Mouse (Mus musculus): Measurements from ENCODE around the gene Dnmt3a.
A peak's percentile ranks its signal among the peaks of the same experiment; 100 is the strongest.

Dnmt3a gene

DNA sequence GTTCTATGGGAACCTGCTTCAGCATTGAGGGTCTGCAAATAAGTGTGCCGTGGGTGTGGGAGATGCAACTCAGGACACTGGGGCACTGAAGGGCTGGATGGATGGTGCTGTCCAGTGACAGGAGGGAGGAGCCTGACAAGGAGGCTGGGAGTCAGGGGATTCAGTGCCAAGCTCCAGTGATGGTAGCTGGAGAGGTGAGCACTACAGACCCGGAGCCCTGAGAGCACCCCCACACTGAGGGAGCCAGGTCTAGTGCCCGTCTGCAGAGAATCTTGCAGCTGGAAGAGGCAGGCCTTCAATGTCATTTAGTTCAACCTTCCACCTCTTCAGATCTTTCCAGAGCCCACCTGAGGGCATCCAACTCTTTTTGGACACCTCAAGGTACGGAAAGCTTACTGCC lies at the start of gene Dnmt3a:
Gene Dnmt3a, plus strand, starts transcription at position 156 of the 400 bp plus-strand sequence.
- no peak for DNase-seq (ENCODE audit: low read depth, low spot score)

DNA sequence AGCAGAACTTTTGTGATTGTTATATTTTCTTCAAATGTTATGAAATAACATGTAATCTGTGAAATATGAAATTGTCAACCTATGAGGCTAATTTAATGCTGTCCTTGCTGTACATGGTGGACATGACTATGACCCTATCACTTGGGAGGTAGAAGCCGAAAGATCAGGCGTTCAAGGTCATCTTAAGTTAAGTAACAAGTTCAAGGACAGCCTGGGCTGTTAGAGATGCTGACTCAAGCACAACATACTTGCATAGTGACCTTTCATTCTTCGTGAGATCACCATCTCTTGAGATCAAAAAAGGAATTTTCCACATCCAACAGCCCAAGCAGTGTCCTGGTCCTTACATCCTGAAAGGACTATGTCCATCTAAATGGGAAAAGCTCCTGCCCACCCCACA lies 49.6 kb upstream of the Dnmt3a start:
- no peak for DNase-seq (ENCODE audit: low read depth, low spot score)

DNA sequence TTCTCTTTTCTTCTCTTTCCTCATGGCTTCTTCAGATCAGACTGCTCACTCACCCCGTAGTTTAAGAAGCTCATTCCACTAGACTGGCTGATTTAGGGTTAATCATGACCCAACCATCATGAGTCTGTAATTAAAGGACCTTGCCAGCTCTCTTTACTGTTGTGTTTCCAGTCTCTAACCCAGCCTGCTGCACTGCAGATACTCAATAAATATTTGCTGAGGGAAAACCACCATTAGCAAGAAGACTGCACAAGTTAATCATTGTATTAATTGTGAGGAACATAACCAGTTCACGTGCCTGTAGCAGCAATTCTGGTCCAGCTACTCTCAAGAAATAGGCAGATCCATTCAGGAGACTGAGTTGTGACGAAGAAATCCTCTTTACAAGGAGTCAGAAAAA lies 47.7 kb upstream of the Dnmt3a start:
- no peak for DNase-seq (ENCODE audit: low read depth, low spot score)

DNA sequence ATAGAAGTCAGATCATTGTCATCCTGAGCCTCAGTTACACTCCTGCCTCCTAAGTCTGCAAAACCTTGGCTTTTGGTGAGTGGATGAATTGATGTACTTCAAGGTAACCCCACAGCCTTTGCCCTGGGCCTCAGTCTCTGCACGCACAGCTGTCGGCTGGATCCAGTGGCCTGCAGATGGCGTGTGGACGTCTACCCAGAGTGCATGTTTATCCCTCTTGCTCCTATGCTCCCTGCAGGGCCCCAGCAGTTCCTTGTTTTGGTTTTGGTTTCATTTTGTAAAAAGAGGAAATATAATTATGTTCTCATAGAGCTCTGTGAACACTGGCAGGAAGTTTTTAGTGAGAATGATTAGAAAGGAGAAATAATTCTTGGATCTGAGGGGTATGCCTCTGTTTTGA lies 46.4 kb upstream of the Dnmt3a start:
- no peak for DNase-seq (ENCODE audit: low read depth, low spot score)

DNA sequence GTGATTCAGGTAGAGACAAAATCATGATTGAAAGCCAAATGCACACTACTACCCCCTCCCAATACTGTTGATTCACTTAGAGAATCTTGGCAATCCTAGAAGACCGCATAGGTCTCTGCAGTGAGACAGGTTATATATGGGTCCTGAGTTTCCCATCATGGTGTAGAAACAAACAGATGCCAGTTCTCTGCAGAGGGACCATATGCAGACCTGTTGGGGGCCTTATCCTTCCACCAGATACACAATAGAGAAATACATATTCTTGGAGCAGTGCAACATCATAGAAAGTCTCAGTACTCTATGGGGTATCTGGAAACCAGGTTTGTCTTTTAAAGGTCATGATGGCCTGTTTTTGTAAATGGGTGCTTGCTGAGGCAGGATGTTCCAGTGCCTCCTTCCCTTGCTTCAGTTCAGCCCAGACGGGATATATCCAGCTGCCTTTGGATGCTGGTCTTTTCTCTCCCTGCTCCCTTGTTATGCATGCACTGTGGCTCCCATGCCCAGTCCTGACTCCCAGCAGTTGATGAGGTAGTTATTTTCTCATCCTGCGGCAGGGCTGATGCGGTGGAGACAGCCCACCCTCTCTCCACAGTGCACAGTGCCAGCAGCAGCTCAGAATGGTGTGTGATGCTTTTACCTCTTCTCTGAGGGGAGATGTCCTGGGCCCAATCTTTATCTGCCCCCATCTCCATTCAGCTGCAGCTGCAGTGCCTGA lies 44.8 kb upstream of the Dnmt3a start:
- no peak for DNase-seq (ENCODE audit: low read depth, low spot score)

DNA sequence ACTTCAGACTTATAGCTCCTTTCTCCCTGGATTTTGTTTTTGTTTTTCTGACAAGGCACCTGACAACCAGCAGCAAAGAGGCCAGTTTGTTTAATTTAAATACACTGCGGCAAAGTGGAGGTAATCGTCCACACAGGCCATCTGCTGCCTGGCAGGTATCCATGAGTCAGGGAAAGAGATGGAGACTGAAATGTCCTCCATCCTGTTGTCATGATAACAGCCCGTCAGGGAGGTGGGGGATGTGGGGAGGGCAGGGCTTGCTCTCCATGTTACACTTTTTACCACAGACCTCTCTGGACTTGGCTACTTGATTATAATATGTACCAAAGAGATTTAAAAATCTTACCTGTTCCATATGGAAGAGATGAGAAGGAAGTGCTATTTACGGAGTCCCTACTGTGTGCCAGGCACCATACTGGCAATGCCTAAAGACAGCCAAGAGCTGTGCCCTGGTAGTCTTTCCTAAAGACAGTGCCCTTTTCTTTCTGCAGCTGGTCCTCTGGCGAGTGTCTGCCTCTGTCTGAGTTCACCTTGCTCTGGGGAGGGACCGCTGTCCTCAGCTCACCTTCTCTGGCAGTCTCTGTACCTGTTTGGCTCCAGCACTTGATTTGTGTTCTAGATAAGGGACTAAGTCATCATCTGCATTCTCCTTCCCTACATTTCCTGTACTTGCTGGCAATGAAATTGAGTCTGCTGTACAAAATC lies 44.1 kb upstream of the Dnmt3a start:
- no peak for DNase-seq (ENCODE audit: low read depth, low spot score)

DNA sequence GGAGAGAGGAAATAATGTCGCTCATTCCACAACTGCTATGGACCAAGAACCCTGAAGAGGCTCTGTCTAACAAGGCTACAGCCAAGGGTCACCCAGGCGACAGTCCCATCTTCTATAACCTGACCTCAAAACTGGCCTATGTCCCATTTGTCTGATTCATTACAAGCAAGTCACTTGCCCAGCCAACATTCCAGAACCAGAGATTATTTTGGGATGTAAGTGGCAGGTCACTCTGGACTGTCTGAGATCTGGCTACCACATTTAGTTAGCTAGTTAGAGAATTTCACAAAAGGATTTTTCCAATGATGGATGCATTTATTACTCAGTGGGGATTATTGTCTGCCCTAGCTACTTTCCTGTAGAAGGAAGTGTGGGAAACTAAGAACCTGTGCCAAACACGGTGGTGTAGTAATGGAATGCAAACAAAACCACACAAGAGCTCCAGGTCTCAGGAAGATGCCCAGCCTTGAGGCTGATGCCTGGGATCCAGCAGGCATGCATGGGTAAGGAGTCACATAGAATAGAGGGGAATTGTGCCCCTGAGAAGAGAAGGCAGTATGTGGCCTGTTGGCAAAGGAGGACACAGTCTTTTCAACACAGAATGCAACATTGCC lies 41.5 kb upstream of the Dnmt3a start:
- DNase-seq (ENCODE audit: low read depth, low spot score) = no peak

DNA sequence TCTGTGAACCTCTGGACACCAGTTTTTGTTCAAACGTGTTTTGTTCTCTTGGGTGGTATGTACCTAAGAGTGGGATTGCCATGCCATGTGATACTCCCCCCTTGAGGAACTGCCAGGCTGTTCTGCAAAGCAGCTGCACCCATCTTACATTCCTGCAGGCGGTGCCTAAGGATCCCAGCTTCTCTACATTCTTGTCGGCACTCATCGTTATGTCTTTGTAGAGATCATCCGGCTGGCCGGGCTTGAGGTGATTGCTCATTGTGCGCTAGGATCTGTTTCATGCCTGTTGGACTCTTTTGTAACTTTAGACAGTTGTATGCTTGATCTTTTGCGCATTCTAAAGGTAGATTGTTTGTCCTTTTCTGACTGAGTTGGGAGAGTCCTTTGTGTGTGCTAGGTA lies 38.4 kb upstream of the Dnmt3a start:
- no peak for DNase-seq (ENCODE audit: low read depth, low spot score)

DNA sequence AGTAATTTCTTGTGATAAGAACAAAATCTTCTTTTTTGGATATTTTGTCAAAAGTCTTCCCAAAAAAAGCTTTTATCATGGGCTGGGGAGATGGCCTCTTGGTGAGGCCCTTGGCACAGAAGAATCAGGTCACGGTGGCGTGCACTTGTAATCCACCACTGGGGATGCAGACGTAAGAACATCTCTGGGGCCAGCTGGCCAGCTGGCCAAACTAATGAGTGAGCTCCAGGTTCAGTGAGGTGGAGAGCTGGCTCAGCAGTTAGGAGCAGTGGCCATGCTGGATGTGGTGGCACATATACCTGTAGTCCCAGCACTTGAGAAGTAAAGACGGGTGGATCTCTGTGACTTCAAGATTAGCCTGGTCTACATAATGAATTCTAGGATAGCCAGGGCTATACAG lies 37.4 kb upstream of the Dnmt3a start:
- DNase-seq (ENCODE audit: low read depth, low spot score) = no peak

DNA sequence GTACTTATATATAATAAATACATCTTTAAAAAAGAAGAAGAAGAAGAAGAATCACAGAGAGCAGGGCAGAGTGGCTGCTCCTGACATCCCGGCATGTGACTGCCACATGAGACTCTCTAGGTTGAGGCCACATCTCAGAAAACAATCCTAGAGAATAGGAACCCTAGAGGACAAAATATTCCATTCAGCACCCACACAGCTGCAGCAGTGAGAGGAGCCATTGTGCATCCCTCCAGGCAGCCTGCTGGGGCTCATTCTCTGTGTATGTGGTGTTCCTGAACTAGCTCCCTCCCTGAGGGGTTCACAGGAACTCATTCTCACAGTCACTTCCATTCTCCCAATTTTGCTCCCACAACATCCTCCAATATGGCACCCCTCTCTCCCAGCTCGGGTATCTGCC lies 35.3 kb upstream of the Dnmt3a start:
- no peak for DNase-seq (ENCODE audit: low read depth, low spot score)

DNA sequence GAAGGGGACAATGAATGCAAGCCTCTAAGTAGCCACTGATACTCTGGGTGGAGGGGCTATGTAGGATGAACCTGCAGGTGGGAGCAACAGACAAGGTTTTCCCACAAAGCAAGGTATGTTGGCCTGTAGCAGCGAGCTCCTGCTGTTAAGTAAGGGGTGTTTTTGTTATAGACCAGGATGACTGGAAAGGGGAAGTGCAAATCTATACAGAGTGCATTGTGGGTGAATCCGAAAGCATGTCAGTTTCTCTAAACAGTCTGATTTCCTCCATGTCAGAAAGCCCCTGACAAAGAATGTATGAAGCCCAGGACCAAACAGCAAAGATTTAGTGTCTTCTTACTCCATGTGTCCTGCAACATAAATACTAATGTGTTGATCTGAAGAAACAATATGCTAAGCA lies 34.7 kb upstream of the Dnmt3a start:
- DNase-seq (ENCODE audit: low read depth, low spot score) = no peak

DNA sequence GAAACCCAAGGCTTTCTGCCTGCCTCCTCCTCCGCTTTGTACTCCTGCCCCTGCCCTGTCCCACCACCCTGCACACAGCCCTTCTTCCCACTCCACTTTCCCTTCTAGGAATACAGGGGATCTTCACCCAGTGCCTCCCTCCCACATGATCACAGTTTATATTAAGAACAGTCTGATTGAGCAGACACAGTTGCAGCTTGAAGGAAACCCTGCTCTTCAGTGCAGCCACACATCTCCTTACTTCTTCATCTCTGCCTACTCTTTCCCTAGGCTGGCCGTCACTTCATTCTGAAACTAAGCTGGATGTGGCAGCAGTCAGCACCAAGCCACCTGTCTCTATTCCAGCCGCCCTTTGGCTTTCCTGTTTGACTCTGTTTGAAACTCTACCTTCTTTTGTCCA lies 32.2 kb upstream of the Dnmt3a start:
- no peak for DNase-seq (ENCODE audit: low read depth, low spot score)

DNA sequence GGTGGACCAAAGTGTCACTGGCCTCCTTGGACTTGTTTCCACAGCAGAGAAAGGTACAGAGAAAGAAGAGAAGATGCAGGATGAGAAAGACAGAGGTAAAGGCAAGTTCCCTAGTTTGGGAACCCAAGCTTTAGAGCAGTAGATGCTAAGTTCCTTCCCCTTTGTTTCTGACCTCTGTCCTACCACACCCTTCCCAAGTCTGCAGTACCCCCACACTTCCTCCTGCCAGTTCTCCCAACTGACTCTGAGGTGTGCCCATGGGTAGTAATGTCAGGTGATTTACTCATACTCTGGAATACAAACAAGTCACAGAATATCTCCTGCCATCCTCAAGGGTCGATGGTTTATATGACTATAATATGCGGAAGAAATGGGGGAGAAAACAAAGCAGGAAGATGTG lies 29.8 kb upstream of the Dnmt3a start:
- DNase-seq (ENCODE audit: low read depth, low spot score) = no peak

DNA sequence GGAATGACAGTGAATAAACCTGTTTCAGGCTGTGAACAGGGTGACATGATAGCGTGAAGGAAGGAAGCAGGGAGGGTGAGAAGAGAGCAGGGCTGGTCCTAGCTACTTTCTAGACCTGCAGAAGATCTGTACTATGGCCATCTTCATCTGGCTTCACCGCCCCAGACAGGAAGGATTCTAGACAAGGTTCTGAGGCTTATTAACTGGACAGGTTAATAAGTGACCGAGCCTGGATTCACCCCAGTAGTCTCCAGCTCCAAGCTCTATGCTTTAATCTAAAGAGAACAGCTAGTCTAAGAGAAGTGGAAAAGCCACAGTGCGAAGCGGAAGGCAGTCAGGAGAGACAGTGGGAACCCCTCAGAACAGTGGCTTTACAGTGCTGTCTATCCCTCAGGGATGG lies 28.1 kb upstream of the Dnmt3a start:
- DNase-seq (ENCODE audit: low read depth, low spot score) = no peak

DNA sequence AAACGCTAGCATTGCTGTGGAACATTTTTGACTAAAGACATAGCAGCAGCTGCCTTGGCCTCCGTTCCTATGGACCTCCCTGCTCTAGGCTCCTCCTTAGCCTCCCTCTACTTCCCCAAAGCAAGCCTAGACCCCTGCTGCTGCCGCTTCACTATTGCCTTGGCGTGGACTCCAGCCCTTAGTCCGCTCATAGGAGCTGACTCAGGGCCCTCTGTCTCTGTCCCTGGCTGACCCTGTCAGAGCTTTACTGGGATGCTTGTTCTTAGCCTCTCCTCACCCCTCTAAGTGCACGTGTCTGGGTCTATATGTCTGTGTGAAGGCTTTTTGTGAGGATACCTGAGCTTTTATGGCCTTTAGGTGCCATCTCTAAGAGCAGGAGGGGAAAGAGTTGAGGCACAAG lies 27.5 kb upstream of the Dnmt3a start:
- no peak for DNase-seq (ENCODE audit: low read depth, low spot score)

DNA sequence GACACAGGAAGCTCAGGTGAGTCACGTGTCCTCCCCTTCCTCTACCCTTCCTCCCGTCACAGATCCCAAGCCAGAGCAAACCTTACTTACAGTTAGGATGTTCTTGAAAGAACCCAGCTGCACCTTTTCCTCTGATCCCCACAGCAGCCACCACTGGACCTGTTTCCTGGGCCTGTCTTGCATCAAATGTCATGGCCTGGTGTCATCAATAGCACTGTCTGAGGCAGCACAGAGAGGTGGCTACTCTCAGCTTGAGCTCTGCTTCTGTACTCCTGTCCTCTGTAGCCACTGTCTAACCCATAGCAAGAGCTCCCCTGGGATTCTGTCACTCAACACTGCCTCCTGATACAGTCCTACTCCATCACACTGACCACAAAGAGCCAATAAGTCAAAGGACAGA lies 26.2 kb upstream of the Dnmt3a start:
- DNase-seq (ENCODE audit: low read depth, low spot score) = no peak

DNA sequence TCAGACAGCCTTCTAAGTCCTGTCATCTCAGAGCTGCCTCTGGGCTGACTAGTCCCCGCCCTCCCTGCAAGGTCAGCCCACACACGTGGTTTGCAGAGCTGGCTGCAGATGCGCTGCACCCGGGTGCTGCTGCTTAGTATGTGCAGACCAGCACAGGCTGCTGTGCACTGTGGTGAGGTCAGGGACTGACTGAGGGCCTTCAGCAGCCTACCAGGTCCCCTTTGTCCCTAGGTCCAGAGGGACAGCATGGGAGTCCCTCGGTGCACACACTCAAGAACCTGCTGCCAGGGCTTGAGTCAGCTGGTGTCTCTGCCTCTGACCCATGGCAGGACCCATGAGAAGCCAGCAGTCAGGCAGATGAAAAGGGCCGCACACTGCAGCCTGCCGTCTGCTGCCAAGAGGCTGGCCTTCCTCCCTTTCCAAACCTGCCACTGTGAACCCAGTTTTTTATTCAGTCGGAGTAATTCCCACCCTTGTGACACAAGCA lies 25.4 kb upstream of the Dnmt3a start:
- DNase-seq (ENCODE audit: low read depth, low spot score) = peak; percentile 74

DNA sequence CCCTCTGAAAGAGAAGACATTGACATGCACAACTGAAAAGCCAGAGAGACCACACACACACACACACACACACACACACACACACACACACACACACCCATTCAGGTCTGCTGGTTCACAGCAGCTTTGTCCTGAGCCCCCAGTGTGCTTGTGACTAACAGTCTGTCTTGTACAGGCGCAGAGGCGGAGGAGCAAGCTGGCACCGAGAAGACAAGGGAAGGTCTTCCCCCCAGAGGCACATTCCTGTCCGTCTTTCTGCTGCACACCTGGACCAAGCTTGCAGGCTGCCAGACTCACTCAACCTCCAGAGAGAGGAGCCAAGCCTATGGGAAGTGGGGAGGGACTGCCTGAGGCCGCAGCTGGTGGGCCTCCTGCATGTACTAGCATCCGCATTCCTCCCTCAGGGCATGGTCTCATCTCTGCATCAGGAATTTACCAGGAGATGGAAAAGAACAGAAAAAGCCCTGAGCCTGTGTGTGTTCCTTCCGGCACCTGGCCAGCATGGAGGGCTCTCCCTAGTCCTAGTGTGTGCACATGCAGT lies 24.8 kb upstream of the Dnmt3a start:
- peak; percentile 77 for DNase-seq (ENCODE audit: low read depth, low spot score)

DNA sequence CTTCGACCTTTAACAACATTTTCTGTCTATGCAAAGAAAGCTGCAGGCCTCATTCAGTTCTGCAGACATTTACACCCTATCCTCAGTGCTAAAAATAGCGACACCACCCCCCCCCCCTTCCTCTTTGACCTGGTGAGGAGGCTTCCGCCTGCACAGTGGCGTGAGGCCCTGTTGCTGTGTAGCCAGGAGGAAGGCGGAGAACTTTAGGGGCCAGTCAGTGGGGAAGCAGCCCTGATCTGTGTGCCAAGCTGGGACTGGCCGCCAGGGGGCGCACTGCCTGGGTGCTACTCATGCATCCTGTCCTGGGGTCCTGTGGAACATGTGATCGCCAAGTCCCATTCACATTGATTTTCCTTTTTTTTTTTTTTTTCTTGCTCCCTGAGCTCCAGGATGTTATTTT lies 24.3 kb upstream of the Dnmt3a start:
- DNase-seq (ENCODE audit: low read depth, low spot score) = peak; percentile 87

DNA sequence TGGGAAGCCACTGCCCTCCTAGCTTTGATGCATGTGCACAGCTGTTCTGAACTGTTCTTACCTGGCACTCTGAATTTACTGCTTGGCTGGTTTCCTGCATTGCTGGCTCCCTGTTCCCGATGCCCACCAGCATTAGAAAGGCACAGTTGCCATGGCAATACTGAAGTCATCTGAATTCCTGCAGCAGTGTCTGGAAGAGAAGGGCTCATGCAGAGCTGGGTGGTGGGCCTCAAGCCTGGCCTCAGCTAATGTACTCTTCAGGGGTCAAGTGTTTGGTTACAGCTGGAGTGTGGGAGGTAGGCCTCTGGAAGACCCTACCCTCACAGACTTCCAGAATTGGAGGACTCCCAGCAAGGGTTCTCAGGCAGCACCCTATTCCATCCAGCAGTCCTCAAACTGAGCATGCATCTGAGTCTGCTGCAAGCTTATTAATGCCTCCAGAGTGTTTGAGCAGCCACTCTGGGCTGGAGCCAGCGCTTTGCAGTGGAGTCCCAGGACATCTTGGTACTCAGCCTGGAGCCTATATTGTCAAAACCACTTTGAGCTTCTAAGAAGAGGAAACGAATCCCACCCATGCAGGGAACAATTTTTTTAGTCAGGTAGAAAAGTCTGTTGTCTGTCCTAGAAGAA lies 22.5 kb upstream of the Dnmt3a start:
- no peak for DNase-seq (ENCODE audit: low read depth, low spot score)

DNA sequence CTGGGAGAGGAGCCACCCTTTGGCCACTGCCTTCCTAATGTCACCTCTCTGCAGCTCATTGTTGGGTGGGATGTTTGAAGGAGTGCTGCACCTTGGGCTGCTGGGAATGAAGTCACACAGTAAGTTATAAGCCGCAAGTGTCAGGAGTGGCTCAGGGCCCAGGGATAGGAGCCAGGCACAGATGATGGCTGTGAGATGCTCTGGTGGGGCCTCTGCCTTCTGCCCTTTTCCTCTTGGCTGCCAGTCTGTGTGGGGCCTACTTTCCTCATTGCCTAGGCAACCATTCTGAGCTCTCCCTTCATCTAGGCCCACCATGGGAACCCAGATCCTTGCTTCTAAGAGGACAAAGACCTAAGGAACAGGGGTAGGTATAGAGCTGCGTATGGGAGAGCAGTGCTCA lies 21.5 kb upstream of the Dnmt3a start:
- DNase-seq (ENCODE audit: low read depth, low spot score) = no peak

DNA sequence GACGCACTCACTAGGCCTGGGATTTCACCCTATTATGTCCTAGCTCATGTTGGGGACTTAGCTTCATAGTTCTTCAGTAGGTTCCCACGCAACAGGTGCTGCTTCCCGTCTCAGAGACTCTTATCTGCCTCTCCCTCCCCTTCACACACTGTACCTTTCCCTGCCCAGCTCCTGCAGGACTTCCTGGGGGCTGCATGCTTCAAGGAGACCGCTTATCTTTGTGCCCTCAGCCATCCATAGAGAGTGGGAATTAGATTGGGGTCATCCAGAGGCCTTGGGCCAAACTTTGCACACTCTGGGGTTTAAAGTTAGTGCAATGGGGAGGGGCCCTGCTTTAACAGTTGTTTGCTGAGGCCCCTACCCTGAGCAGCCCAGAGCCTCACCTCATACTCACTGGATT lies 21.1 kb upstream of the Dnmt3a start:
- DNase-seq (ENCODE audit: low read depth, low spot score) = no peak
